7 mouse cellular contexts compared by ENCODE assay signal in the genomic region with DNA sequence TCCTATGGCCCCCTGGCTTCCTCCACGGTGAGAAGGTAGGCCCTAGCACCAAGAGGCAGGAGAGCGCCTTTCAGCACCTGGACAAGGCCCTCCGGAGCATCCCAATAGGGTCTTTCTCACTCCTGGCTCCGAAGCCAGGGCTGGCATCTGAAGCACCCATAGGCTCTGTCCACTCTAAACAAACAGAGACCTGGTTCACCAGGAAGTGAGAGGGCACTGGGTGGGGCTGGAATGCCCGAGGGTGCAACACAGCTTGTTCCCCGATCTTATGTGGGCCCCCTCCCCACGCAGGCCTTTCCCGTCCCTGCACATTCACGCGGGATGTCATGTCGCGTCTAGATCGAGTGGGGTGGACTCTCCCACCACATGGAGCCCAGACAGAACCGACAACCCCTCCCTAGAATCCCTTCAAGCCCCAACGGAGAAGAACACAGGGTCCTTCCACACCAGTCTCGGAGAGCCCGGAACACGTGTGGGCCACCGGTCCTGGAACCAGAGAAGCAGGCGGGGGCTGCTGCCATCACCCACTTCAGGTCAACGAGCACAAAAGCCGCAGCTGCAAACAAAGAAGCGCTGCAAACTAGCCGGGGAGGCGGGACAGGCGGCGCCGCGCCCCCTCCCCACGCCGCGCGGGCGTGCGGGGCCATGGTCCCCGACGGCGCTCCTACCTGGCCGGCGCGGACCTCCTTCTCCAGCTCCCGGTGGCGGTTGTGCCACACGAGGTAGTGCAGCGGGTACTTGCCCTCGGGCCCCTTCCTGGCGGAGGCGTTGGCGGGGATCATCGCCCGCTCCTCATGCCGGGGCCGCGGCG. TPM values are rescaled to one million over a fixed set of nuclear protein-coding genes. Genes with fewer than 3 reads are reported as not detected.
A peak's percentile ranks its signal among the peaks of the same experiment; 100 is the strongest.
DNase-seq lines count a peak whose midpoint lies in the region; ATAC-seq and TF ChIP-seq lines count a peak whose summit lies in the region.

No protein-coding gene starts in this region.

- H3K4me2 ChIP-seq in lung, embryonic 16.5 days (ENCODE audit: low read depth, low read length), result peak overlapping the region; percentile 95
- H3K4me2 ChIP-seq in heart, postnatal 0 days (ENCODE audit: low read depth, low read length), result peak overlapping the region; percentile 89
- peak overlapping the region; percentile 94 for H3K4me2 ChIP-seq in liver, embryonic 16.5 days (ENCODE audit: low read depth, low read length)

- no peaks in the 10 kb centered on the region for H3K36me3 ChIP-seq in lung, embryonic 16.5 days (ENCODE audit: control insufficient read depth, insufficient read depth, low read length)
- no peaks in the 10 kb centered on the region for H3K36me3 ChIP-seq in heart, postnatal 0 days (replicated peaks; ENCODE audit: control insufficient read depth, insufficient read depth, low read length)
- no peaks in the 10 kb centered on the region for H3K36me3 ChIP-seq in liver, embryonic 16.5 days (ENCODE audit: control insufficient read depth, insufficient read depth)

- H3K4me1 ChIP-seq in lung, embryonic 16.5 days (replicated peaks; ENCODE audit: control insufficient read depth, insufficient read depth, low read length), result peaks cover 52% of the 10 kb centered on the region
- H3K4me1 ChIP-seq in heart, postnatal 0 days (ENCODE audit: control insufficient read depth, insufficient read depth), result peaks cover 20% of the 10 kb centered on the region
- peaks cover 32% of the 10 kb centered on the region for H3K4me1 ChIP-seq in liver, embryonic 16.5 days (ENCODE audit: control insufficient read depth, low read depth, low read length)

- WGBS in lung, embryonic 16.5 days, result 3% methylated on average over 32 of the region's 55 CpGs
- 5% methylated on average over 43 of the region's 55 CpGs for WGBS in heart, postnatal 0 days
- 5% methylated on average over 51 of the region's 55 CpGs for WGBS in liver, embryonic 16.5 days (ENCODE audit: insufficient replicate concordance)

- H3K27ac ChIP-seq in lung, embryonic 16.5 days (ENCODE audit: low read length), result no peak overlapping the region
- H3K27ac ChIP-seq in heart, postnatal 0 days (ENCODE audit: low read depth), result no peak overlapping the region
- H3K27ac ChIP-seq in liver, embryonic 16.5 days (ENCODE audit: low read length), result no peak overlapping the region

- no peak for TF ChIP-seq CTCF in heart, postnatal 0 days (IDR thresholded peaks at IDR 0.05; ENCODE audit: low read depth)

- no peaks in the 10 kb centered on the region for H3K27me3 ChIP-seq in lung, embryonic 16.5 days (ENCODE audit: control insufficient read depth, insufficient read depth, low read depth, low read length)
- H3K27me3 ChIP-seq in heart, postnatal 0 days (ENCODE audit: control insufficient read depth, insufficient read depth, low read length), result no peaks in the 10 kb centered on the region
- H3K27me3 ChIP-seq in liver, embryonic 16.5 days (ENCODE audit: control insufficient read depth, insufficient read depth, low read depth, low read length), result peaks cover 33% of the 10 kb centered on the region

- no peak for TF ChIP-seq EP300 in heart, postnatal 0 days (IDR thresholded peaks at IDR 0.05; ENCODE audit: low read depth)

- H3K9me3 ChIP-seq in lung, embryonic 16.5 days (ENCODE audit: control insufficient read depth, low read length), result no peaks in the 10 kb centered on the region
- H3K9me3 ChIP-seq in heart, postnatal 0 days (replicated peaks; ENCODE audit: control insufficient read depth, low read length), result no peaks in the 10 kb centered on the region
- no peaks in the 10 kb centered on the region for H3K9me3 ChIP-seq in liver, embryonic 16.5 days (replicated peaks; ENCODE audit: control insufficient read depth, low read length)

- peak overlapping the region; percentile 80 for H3K9ac ChIP-seq in lung, embryonic 16.5 days (ENCODE audit: low read length)
- peak overlapping the region; percentile 83 for H3K9ac ChIP-seq in heart, postnatal 0 days (replicated peaks; ENCODE audit: low read depth, low read length)
- H3K9ac ChIP-seq in liver, embryonic 16.5 days (ENCODE audit: low read depth, low read length), result peak overlapping the region; percentile 59

- no peak for DNase-seq in lung, postnatal 10 days
- peak; percentile 50 to 55 for DNase-seq in cerebellum, postnatal 10 days
- no peak for DNase-seq in heart, postnatal 0 days (ENCODE audit: low spot score)
- DNase-seq in thymus, postnatal 25 days, result peak; percentile 46
- DNase-seq in ovary, adult 18-20 months (ENCODE audit: low spot score), result no peak

- ATAC-seq in lung, embryonic 16.5 days (ENCODE audit: low read depth), result no peak
- ATAC-seq in heart, postnatal 0 days (ENCODE audit: insufficient read depth, low read depth), result no peak
- no peak for ATAC-seq in liver, embryonic 16.5 days (ENCODE audit: low read depth)

- peak overlapping the region; percentile 72 for H3K4me3 ChIP-seq in lung, embryonic 16.5 days (ENCODE audit: low read length)
- H3K4me3 ChIP-seq in heart, postnatal 0 days (ENCODE audit: low read depth, low read length), result peak overlapping the region; percentile 92
- peak overlapping the region; percentile 70 for H3K4me3 ChIP-seq in liver, embryonic 16.5 days (ENCODE audit: low read depth, low read length)

RNA-seq across cellular contexts. Expression of gene Ankrd13b, which starts 0.5 kb away (rescaled TPM):
- polyA plus RNA-seq in lung, embryonic 16.5 days (2015; fragmentation: Nextera tagmentation; extraction: Ambion mirVana), result 2.8 and 3.0 TPM in 2 replicates
- total RNA-seq in heart, postnatal 0 days (2014; rRNA removed; ENCODE audit: low replicate concordance), result 6.4 and 9.9 TPM in 2 replicates
- polyA plus RNA-seq in heart, postnatal 0 days (2015; fragmentation: Nextera tagmentation; extraction: Ambion mirVana), result 2.6 and 2.7 TPM in 2 replicates
- 0.37 and 0.41 TPM in 2 replicates for polyA plus RNA-seq in liver, embryonic 16.5 days (2015; fragmentation: Nextera tagmentation; extraction: Ambion mirVana)

RNA-seq across cellular contexts. Expression of gene Git1, which starts 4.4 kb away (rescaled TPM):
- 9.1 and 9.2 TPM in 2 replicates for polyA plus RNA-seq in lung, embryonic 16.5 days (2015; fragmentation: Nextera tagmentation; extraction: Ambion mirVana)
- 57.7 and 63.4 TPM in 2 replicates for total RNA-seq in heart, postnatal 0 days (2014; rRNA removed; ENCODE audit: low replicate concordance)
- polyA plus RNA-seq in heart, postnatal 0 days (2015; fragmentation: Nextera tagmentation; extraction: Ambion mirVana), result 5.5 and 6.2 TPM in 2 replicates
- polyA plus RNA-seq in liver, embryonic 16.5 days (2015; fragmentation: Nextera tagmentation; extraction: Ambion mirVana), result 1.3 and 1.5 TPM in 2 replicates

RNA-seq across cellular contexts. Expression of gene Abhd15, which starts 25.9 kb away (rescaled TPM):
- polyA plus RNA-seq in lung, embryonic 16.5 days (2015; fragmentation: Nextera tagmentation; extraction: Ambion mirVana), result 3.9 and 4.0 TPM in 2 replicates
- 2.1 and 4.4 TPM in 2 replicates for total RNA-seq in heart, postnatal 0 days (2014; rRNA removed; ENCODE audit: low replicate concordance)
- 0.86 and 1.2 TPM in 2 replicates for polyA plus RNA-seq in heart, postnatal 0 days (2015; fragmentation: Nextera tagmentation; extraction: Ambion mirVana)
- polyA plus RNA-seq in liver, embryonic 16.5 days (2015; fragmentation: Nextera tagmentation; extraction: Ambion mirVana), result 3.9 and 5.1 TPM in 2 replicates

RNA-seq across cellular contexts. Expression of gene Coro6, which starts 26.8 kb away (rescaled TPM):
- 1.3 and 1.5 TPM in 2 replicates for polyA plus RNA-seq in lung, embryonic 16.5 days (2015; fragmentation: Nextera tagmentation; extraction: Ambion mirVana)
- 45.8 and 46.2 TPM in 2 replicates for total RNA-seq in heart, postnatal 0 days (2014; rRNA removed; ENCODE audit: low replicate concordance)
- polyA plus RNA-seq in heart, postnatal 0 days (2015; fragmentation: Nextera tagmentation; extraction: Ambion mirVana), result 30.1 and 31.1 TPM in 2 replicates
- polyA plus RNA-seq in liver, embryonic 16.5 days (2015; fragmentation: Nextera tagmentation; extraction: Ambion mirVana), result 0.16 and 0.45 TPM in 2 replicates

RNA-seq across cellular contexts. Expression of gene Trp53i13, which starts 26.8 kb away (rescaled TPM):
- polyA plus RNA-seq in lung, embryonic 16.5 days (2015; fragmentation: Nextera tagmentation; extraction: Ambion mirVana), result 31.3 and 32.2 TPM in 2 replicates
- total RNA-seq in heart, postnatal 0 days (2014; rRNA removed; ENCODE audit: low replicate concordance), result 13.3 and 14.5 TPM in 2 replicates
- 22.5 and 23.8 TPM in 2 replicates for polyA plus RNA-seq in heart, postnatal 0 days (2015; fragmentation: Nextera tagmentation; extraction: Ambion mirVana)
- polyA plus RNA-seq in liver, embryonic 16.5 days (2015; fragmentation: Nextera tagmentation; extraction: Ambion mirVana), result 3.4 and 3.7 TPM in 2 replicates

Comparison
In these comparisons a context has a peak if more than half of its experiments do, and no peak if none do; other contexts are left out.
1. DNase-seq: peak in cerebellum, postnatal 10 days (2 of 2) and thymus, postnatal 25 days (single experiment); none in lung, postnatal 10 days (single experiment), heart, postnatal 0 days (single experiment) and ovary, adult 18-20 months (single experiment).
2. Peak in every context shown above with its lines, with median percentiles within 50 percentile points of each other: H3K4me2 ChIP-seq, H3K4me3 ChIP-seq and H3K9ac ChIP-seq.